Mouse (Mus musculus): Measurements from ENCODE around the gene Gpc1.

DNA sequence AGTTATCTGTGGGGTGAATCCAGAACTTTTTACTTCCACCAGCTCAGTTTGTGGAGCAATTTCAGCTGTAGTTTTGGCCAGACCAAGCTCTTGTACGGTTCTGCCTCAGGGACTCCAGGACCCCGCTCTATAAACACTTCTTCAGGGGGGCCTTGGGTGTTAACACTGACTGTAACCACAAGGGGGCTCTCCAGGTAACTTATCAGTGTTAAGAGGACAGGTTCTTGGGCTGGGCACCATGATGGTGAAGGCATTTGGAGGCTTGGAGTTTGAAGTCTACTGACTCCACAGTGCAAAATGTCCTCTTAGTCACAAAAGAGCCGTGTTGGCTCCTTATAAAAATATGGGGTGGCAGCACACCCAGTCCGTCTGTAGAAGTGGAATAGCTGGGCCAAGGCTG is 77.6 kb downstream of the Gpc1 start:
- TF ChIP-seq CTCF (IDR thresholded peaks at IDR 0.05; ENCODE audit: control insufficient read depth, insufficient read depth, insufficient read length) (no peak), MYOD1 (IDR thresholded peaks at IDR 0.05; ENCODE audit: control insufficient read depth, insufficient read length, low read depth) (no peak), MAX (IDR thresholded peaks at IDR 0.05) (no peak), MYOG (IDR thresholded peaks at IDR 0.05; ENCODE audit: control insufficient read depth, extremely low read depth, insufficient read length) (no peak), USF1 (IDR thresholded peaks at IDR 0.05; ENCODE audit: low read depth) (no peak)
